Mouse (Mus musculus) embryo, embryonic 10 days (tissue): Measurements from ENCODE around the gene Ces1h.
"Not testable (repeated sequence)": the region's sequence is repeated elsewhere in the genome, so short reads cannot be mapped to it uniquely, and the experiment has no call there.

Source experiments
- DNase-seq: peaks from one replicate; pipeline ENCODE4 v3.0.0-alpha.2; 2015; ENCODE audit warnings: low spot score

Gene Ces1h

DNA sequence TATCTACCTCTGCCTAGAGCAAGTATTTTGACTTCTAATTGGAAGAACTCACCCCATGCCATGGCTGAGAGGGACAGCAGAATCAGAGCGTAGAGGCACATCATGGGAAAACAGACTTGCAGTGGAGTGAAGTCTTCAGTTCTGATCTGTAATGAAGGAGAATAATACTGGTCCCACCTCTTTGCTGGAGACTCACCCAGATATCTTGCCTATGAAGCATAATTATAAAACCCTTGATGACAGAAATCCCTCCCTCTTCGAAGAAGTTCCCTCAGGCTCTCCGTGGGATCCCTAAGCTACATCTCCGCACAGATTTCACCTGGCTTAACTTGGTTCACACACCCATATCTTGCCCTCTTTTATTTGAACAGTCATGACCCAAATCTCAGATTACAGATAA is at the start of gene Ces1h:
Gene Ces1h (minus strand): TSS at position 101 of the 400 bp plus-strand sequence.
- no peak for DNase-seq

DNA sequence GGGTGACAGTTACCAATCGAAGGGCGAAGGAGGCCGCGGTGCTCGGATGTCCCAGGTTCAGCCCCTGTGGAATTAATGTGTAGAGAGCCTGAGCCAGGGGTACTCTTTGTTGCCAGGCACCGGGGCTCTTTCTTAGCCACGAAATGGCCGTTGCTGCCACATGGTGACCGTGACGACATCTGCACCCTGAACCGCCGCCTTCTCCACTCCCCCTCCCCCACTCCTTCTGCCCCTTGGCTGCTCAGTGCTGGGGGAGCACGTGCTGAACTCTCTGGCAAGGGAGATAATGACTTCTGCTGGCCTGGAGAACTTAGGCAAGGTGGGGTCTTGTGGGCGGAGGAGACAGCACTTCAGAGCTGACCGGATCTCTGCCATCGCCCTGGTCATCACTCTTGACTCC is 47.7 kb upstream of the Ces1h start:
- DNase-seq: no peak

DNA sequence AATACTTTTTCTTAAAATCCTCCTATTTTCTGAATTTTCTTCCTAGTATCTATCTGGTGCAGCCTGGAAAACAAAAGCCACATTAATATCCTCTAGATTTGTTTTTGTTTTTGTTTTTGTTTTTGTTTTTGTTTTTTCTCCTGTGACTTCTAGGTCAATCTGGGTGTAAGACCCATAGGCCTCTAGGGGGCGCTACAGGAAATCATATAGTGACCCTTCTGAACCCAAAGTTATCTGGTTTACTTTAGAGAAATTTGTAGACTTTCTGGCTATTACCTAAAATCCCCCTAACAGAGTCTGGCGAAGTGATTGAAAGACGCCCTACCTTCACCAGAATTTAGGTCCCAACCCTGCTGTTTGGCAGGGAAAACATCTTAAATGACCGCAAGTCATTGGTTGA is 35.9 kb upstream of the Ces1h start:
- no peak for DNase-seq

DNA sequence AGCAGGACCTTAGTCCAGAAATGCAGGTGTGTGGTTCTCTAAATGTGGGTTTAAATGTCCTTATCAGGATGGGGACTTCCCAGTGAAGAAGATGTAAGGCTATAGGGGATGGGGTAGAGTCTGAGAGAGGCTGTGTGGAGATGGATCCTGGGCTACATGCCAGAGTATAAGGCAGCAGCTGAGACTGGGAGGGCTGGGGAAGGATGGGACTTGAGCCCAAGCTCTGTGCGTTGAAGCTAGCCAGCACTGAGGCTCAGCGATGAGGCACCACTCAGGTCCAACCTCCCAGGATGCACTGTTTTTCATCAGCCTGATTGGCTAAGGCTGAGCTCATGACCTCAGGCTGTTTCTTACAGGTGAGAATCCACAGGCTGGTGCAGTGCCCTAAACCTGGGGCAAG is 29.3 kb upstream of the Ces1h start:
- no peak for DNase-seq

DNA sequence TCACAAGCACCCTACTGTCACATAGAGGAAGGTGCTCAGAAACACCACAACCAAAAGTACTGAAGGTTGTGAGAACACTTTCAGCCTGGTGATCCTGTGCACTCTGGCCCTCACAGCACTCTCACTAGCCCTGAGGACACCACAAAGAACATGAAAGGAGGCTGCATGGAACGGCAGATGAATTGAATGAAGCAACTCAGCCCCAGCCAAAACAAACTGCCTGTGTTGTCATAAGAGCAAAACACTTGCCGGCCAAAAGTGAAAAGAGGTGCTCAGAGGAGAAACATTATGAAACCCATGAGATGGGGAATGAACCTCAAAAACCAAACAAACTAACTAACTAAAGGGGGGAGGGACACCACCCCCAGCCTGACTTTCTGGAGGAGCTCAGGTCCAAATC is 20.2 kb upstream of the Ces1h start:
- no peak for DNase-seq

DNA sequence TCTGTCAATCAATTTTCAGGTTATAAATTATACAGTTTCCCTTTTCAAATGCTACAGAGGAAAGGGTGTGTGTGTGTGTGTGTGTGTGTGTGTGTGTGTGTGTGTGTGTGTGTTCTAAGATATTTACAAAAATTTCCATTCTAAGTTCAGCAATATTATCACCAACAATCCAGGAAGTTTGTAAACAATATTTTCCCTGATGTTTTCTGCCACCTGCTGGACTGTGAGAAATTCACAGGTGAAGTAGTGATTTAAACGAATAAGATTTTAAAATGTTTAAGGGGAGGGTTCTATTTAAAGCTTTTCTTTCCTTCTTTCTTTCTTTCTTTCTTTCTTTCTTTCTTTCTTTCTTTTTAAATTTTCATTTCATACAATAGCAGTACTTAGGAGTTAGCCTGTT is 18.5 kb upstream of the Ces1h start:
- no peak for DNase-seq

DNA sequence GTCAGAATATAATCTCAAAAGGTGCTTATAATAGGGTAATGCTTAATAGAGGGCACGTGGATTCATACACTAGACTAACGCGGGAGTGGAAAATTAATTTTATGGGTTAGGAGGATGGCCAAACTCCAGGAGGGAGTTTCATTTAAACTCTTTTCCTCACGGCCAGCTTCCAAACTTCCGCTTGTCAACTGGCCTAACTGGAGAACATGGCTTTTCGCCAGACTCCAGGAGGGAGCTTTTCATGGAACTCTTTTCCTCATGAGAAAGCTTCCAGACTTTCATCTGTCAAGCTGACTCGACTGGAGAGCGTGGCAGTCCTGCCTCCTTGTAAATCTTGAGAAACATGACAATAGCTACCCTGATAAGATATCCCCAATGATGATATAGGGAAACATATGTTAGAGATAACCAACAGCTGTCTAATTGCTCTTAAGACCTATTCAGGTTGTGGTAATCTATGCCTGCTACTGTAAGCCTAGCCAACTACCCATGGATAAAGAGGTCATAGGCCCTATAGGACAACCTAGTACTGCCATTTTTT is 14.6 kb upstream of the Ces1h start:
- DNase-seq: not testable (repeated sequence)

DNA sequence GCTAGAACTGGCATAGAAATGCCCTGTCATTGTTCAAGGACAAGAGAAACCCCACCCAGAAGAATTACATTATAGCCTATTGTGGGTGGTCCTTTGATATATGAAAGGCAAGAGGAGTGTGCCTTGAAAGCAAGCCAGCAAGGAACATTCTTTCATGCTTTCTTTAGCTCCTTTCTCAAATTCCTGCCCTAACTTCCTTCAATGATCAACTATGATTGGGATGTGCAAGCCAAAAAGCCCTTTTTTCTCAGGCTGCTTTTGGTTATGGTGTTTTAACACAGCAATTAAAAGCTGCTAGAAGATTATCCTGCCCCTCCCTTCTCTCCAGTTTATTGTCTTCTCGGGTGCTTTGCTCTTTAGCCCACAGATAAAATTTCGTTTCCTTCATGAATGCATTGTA is 10.0 kb downstream of the Ces1h start:
- no peak for DNase-seq

DNA sequence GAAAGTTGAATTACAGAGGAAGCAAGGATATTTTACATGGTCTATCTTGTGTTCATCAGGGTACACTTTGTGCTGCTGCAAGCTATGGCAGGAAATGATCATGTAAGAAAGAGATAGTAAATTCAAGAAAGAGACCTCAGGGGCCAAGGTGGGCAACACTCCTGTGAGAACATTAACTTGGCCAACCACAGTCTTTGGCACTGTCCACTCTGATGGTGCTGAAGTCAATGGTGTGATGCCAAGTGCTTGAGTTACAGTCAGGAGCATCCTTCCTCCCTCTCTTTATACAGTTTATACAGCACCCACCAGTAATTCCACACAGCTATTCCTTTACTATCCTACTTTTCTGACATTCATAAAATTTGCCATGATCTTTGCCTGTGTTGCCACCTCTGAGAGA is 19.4 kb downstream of the Ces1h start:
- peak; percentile 64 for DNase-seq

DNA sequence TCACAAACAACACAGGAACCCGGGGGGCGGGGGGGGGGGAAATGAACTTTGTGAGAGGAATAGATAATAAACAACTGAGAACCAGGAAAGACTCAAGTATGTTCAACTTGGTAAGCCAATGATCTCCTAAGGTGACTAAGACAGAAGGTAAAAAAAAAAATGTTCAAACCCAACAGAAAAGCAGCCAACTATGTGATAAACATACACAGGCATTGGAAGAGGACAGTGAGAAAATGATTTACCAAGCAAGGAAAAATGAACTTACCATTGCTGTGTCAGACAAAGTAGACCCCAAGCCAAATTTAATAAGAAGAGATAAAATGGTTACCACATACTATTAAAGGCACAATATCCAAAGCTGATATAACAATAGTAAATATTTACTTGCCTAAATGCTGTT is 40.0 kb downstream of the Ces1h start:
- DNase-seq: no peak

DNA sequence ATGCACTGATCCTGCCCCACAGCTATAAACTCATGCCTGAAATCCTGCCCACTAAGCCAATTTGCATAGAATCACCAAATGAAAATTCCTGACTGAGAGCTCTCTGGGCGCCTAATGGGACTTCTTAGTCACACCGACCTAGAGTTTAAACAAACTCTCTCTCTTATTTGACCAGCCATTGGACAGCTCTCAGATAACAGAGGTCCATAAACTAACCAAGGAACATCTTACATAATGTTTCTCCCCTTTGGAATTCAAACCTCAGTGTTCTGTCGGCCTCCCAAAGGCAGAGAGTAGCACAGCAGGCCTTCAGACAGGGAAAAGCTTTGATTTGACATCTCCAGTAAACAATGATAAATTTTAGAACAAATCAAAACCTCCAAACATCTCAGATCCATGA is 42.3 kb downstream of the Ces1h start, which contains the start of gene Ces1g:
Gene Ces1g (minus strand): TSS at position 102 of the 400 bp plus-strand sequence.
- DNase-seq: no peak

DNA sequence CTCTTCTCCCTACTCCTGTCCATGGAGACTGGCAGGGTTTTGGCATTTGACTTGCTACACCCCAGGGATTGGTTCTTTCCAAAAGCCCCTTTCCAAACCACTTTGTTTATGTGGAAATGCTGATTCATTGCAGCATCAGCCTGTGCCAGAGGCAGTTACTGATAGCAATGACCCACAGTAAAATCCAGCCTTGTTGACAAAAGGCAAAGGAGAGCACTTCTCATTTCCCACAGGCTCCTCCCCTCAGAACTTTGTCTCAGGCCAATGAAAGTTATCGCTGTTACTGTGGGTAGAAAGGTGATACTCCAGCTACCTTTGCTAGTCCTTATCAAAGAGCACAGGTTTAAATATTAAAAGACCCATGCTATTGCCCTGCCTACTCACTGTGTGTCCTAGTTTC is 46.8 kb downstream of the Ces1h start:
- no peak for DNase-seq

DNA sequence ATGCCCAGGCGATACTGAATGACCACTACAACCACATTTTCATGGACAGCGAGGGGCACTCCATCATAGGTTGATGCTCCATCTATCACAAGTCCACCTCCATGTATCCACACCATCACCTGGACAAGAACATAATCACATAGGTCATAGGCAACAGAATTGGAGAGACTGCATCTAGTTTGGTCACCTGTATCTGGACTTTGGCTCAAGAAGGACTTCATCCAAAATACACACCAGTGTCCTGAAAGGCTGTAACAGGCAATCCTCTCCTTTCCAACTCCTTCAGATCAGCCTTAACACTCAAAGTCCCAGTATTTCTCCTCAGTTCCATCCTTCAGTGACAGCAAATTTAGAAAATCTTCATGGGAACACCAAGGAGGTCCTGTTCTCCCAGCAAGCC is 48.4 kb downstream of the Ces1h start:
- no peak for DNase-seq

DNA sequence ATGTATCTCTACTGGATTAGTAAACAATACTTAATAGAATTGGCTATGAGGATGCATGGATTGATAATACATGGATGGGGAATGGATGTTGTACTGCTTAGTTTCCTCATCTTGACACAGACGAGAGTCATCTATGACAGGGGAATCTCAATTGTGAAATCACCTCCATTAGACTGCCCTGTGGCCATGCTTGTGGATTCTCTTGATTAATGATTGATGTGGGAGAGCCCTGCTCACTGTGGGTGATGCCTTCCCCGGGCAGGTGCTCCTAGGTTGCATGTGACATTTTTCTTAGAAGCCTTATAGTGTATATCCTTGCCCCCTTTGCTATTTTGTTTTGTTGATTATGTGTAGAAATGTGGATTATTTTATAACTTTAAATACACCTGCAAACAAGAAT is 54.4 kb downstream of the Ces1h start:
- DNase-seq: no peak

DNA sequence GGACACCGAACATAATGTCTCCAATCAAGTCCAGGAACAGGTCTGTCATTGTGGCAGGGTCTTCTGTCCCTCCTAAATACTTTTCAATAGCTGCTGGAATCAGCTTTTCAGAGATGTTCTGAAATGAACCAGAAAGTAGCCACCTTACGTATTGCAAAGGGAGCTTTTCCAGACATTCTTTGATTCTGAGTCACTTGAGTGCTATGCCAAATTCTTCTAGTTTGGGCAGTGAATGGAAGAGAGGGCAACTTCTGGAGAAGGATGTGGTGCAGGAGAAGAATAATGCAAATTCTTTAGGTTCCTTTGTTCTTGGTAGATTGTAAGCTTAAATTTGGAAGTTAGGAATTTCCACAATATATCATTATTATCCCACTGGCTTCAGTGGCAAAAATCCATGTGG is 62.5 kb downstream of the Ces1h start:
- DNase-seq: no peak

DNA sequence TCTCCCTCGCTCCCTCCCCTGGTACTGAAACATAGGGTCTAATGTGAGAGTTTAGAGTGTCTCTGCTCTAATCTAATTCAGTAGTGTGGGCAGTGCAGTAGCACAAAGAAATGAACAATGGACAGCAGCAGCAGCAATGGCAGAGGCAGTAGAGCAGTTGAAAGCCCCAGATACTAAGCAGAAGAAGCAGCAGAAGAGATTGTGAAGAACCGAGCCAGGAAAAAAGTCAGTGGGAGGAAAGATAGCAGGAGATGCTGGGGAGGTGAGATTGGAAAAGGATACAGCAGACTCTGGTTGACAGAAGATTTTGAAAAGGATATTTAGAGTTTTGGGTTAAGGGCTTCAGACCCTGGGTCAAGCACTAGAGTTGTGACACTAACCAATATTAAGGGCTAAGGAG is 64.0 kb downstream of the Ces1h start:
- no peak for DNase-seq
